In genomic region chr8:84003612-84004246, GRCm38 (mm10) we compare ENCODE assay signal across 9 mouse cellular contexts. TPM values are rescaled to one million over a fixed set of nuclear protein-coding genes. Genes with fewer than 3 reads are reported as not detected.
DNase-seq lines count a peak whose midpoint lies in the region; ATAC-seq and TF ChIP-seq lines count a peak whose summit lies in the region.
"Had no signal": no experiment of that assay in that cellular context is flagged by ENCODE, and none has a peak within 500 bp of the region (broad histone marks: within the 10 kb centered on the region; RNA-seq: fewer than 3 reads in every experiment).

No protein-coding gene starts in this region.

- no peak for DNase-seq in left cerebral cortex, adult 2 months (ENCODE audit: extremely low spot score in 1 of 2, low spot score in 2 of 2)
- DNase-seq in left cerebral cortex, postnatal 4 days: no peak
- DNase-seq in thymus, postnatal 14 days: no peak
- DNase-seq in adrenal gland, adult 18-20 months (ENCODE audit: low spot score in 2 of 2): no peak
- no peak for DNase-seq in layer of hippocampus, postnatal 14 days (ENCODE audit: low spot score in 2 of 2)
- DNase-seq: adrenal gland, postnatal 25 days had no signal

- intact Hi-C loops in left cerebral cortex, adult 2 months (cut with DNase I): no loop called here
- intact Hi-C loops in left cerebral cortex, postnatal 4 days (cut with DNase I): no loop called here

- H3K36me3 ChIP-seq in embryonic facial prominence, embryonic 13.5 days: peaks cover 24% of the 10 kb centered on the region
- H3K36me3 ChIP-seq in intestine, embryonic 16.5 days (ENCODE audit: control insufficient read depth, insufficient read depth, low read length): no peaks in the 10 kb centered on the region
- peaks cover 20% of the 10 kb centered on the region for H3K36me3 ChIP-seq in neural tube, embryonic 13.5 days

- TF ChIP-seq CTCF in left cerebral cortex, adult 2 months (IDR thresholded peaks at IDR 0.05): no peak

- peak overlapping the region; percentile 85 for H3K9ac ChIP-seq in embryonic facial prominence, embryonic 13.5 days
- H3K9ac ChIP-seq in intestine, embryonic 16.5 days (ENCODE audit: low read depth, low read length): peak overlapping the region; percentile 83
- peak overlapping the region; percentile 77 for H3K9ac ChIP-seq in neural tube, embryonic 13.5 days

- H3K27ac ChIP-seq in left cerebral cortex, adult 2 months: peak overlapping the region; percentile 88
- peak overlapping the region; percentile 94 for H3K27ac ChIP-seq in embryonic facial prominence, embryonic 13.5 days
- H3K27ac ChIP-seq in intestine, embryonic 16.5 days (ENCODE audit: low read length): peak overlapping the region; percentile 89; the same call in 1 of the 2 replicates
- no peak overlapping the region for H3K27ac ChIP-seq in neural tube, embryonic 13.5 days (replicated peaks)

- 0 out of 2 replicates have a peak, but pooled peaks cover 5% of the 10 kb centered on the region for H3K27me3 ChIP-seq in embryonic facial prominence, embryonic 13.5 days
- H3K27me3 ChIP-seq in intestine, embryonic 16.5 days (replicated peaks; ENCODE audit: control insufficient read depth, insufficient read depth, low read length): no peaks in the 10 kb centered on the region
- H3K27me3 ChIP-seq in neural tube, embryonic 13.5 days: peaks cover 33% of the 10 kb centered on the region

- H3K4me3 ChIP-seq in left cerebral cortex, adult 2 months: peak overlapping the region; percentile 84
- H3K4me3 ChIP-seq in embryonic facial prominence, embryonic 13.5 days: peak overlapping the region; percentile 61
- H3K4me3 ChIP-seq in intestine, embryonic 16.5 days (ENCODE audit: low read length): peak overlapping the region; percentile 66
- H3K4me3 ChIP-seq in neural tube, embryonic 13.5 days: peak overlapping the region; percentile 61

- 62% methylated on average over 6 of the region's 6 CpGs for WGBS in embryonic facial prominence, embryonic 13.5 days
- WGBS in intestine, embryonic 16.5 days: 74% methylated on average over 6 of the region's 6 CpGs
- 80% methylated on average over 6 of the region's 6 CpGs for WGBS in neural tube, embryonic 13.5 days

- peaks cover 47% of the 10 kb centered on the region for H3K4me1 ChIP-seq in embryonic facial prominence, embryonic 13.5 days
- peaks cover 36% of the 10 kb centered on the region for H3K4me1 ChIP-seq in intestine, embryonic 16.5 days (ENCODE audit: control insufficient read depth, insufficient read depth, low read length)
- H3K4me1 ChIP-seq in neural tube, embryonic 13.5 days (replicated peaks): peaks cover 40% of the 10 kb centered on the region

- ATAC-seq in embryonic facial prominence, embryonic 13.5 days (ENCODE audit: insufficient number of reproducible peaks, insufficient read depth, low FRiP score, low TSS enrichment, low read depth): no peak
- no peak for ATAC-seq in intestine, embryonic 16.5 days
- ATAC-seq in neural tube, embryonic 13.5 days (ENCODE audit: low read depth): no peak

- no peaks in the 10 kb centered on the region for H3K9me3 ChIP-seq in embryonic facial prominence, embryonic 13.5 days
- H3K9me3 ChIP-seq in intestine, embryonic 16.5 days (ENCODE audit: control insufficient read depth, low read length): no peaks in the 10 kb centered on the region
- no peaks in the 10 kb centered on the region for H3K9me3 ChIP-seq in neural tube, embryonic 13.5 days

- H3K4me2 ChIP-seq in embryonic facial prominence, embryonic 13.5 days: peak overlapping the region; percentile 90
- H3K4me2 ChIP-seq in intestine, embryonic 16.5 days (ENCODE audit: low read depth, low read length): peak overlapping the region; percentile 92
- H3K4me2 ChIP-seq in neural tube, embryonic 13.5 days: peak overlapping the region; percentile 77

RNA-seq across cellular contexts. Expression of gene 1700067K01Rik, which starts 2.4 kb away (rescaled TPM):
- under 1 TPM in 1 of 2 experiments, not detected in 1; 0.41 TPM for total RNA-seq in left cerebral cortex, adult 2 months (2021)
- total RNA-seq in left cerebral cortex, postnatal 4 days (2021): 1 to 10 TPM in 1 of 2 experiments, under 1 TPM in 1; 0.46 to 1.1 TPM
- polyA plus RNA-seq in embryonic facial prominence, embryonic 13.5 days (2015; fragmentation: Nextera tagmentation; extraction: Ambion mirVana): 0.73 and 1.6 TPM in 2 replicates
- polyA plus RNA-seq in intestine, embryonic 16.5 days (2015; fragmentation: Nextera tagmentation; extraction: Ambion mirVana): 0.66 and 0.84 TPM in 2 replicates
- 0.62 and 0.87 TPM in 2 replicates for polyA plus RNA-seq in neural tube, embryonic 13.5 days (2015; fragmentation: Nextera tagmentation; extraction: Ambion mirVana)
- total RNA-seq in adrenal gland, adult 18-20 months (2021): under 1 TPM; 0.54 to 0.96 TPM
- 1 to 10 TPM in 1 of 2 experiments, under 1 TPM in 1; 0.39 to 1.2 TPM for total RNA-seq in layer of hippocampus, postnatal 14 days (2021)

RNA-seq across cellular contexts. Expression of gene Samd1, which starts 6.3 kb away (rescaled TPM):
- 10 to 100 TPM; 39.3 to 43.7 TPM for total RNA-seq in left cerebral cortex, adult 2 months (2021)
- 10 to 100 TPM; 82.8 to 83.9 TPM for total RNA-seq in left cerebral cortex, postnatal 4 days (2021)
- 14.5 and 15.8 TPM in 2 replicates for polyA plus RNA-seq in embryonic facial prominence, embryonic 13.5 days (2015; fragmentation: Nextera tagmentation; extraction: Ambion mirVana)
- polyA plus RNA-seq in intestine, embryonic 16.5 days (2015; fragmentation: Nextera tagmentation; extraction: Ambion mirVana): 5.8 and 6.0 TPM in 2 replicates
- polyA plus RNA-seq in neural tube, embryonic 13.5 days (2015; fragmentation: Nextera tagmentation; extraction: Ambion mirVana): 8.0 and 8.3 TPM in 2 replicates
- 10 to 100 TPM; 28.2 to 30.3 TPM for total RNA-seq in adrenal gland, adult 18-20 months (2021)
- 10 to 100 TPM; 51.0 to 52.7 TPM for total RNA-seq in layer of hippocampus, postnatal 14 days (2021)

RNA-seq across cellular contexts. Expression of gene 2210011C24Rik, which starts 8.2 kb away (rescaled TPM):
- 1 to 10 TPM; 1.0 to 1.3 TPM for total RNA-seq in left cerebral cortex, adult 2 months (2021)
- total RNA-seq in left cerebral cortex, postnatal 4 days (2021): not detected
- polyA plus RNA-seq in embryonic facial prominence, embryonic 13.5 days (2015; fragmentation: Nextera tagmentation; extraction: Ambion mirVana): 0.59 TPM in 1 of 2 replicates, not detected in the other
- polyA plus RNA-seq in intestine, embryonic 16.5 days (2015; fragmentation: Nextera tagmentation; extraction: Ambion mirVana): 2.1 and 3.1 TPM in 2 replicates
- polyA plus RNA-seq in neural tube, embryonic 13.5 days (2015; fragmentation: Nextera tagmentation; extraction: Ambion mirVana): 1.0 TPM in 1 of 2 replicates, not detected in the other
- total RNA-seq in adrenal gland, adult 18-20 months (2021): not detected
- total RNA-seq in layer of hippocampus, postnatal 14 days (2021): 1 to 10 TPM; 2.5 to 2.8 TPM
- total RNA-seq: adrenal gland, postnatal 25 days had no signal

RNA-seq across cellular contexts. Expression of gene Palm3, which starts 17.5 kb away (rescaled TPM):
- total RNA-seq in left cerebral cortex, adult 2 months (2021): 1 to 10 TPM; 2.2 to 2.7 TPM
- 10 to 100 TPM; 13.2 to 15.5 TPM for total RNA-seq in left cerebral cortex, postnatal 4 days (2021)
- 6.9 and 8.5 TPM in 2 replicates for polyA plus RNA-seq in embryonic facial prominence, embryonic 13.5 days (2015; fragmentation: Nextera tagmentation; extraction: Ambion mirVana)
- polyA plus RNA-seq in intestine, embryonic 16.5 days (2015; fragmentation: Nextera tagmentation; extraction: Ambion mirVana): 5.8 and 6.4 TPM in 2 replicates
- polyA plus RNA-seq in neural tube, embryonic 13.5 days (2015; fragmentation: Nextera tagmentation; extraction: Ambion mirVana): 7.4 and 8.5 TPM in 2 replicates
- total RNA-seq in adrenal gland, adult 18-20 months (2021): under 1 TPM; 0.33 to 0.38 TPM
- total RNA-seq in layer of hippocampus, postnatal 14 days (2021): 1 to 10 TPM; 4.1 to 7.9 TPM

RNA-seq across cellular contexts. Expression of gene Prkaca, which starts 30.9 kb away (rescaled TPM):
- 100 to 1,000 TPM; 236 to 250 TPM for total RNA-seq in left cerebral cortex, adult 2 months (2021)
- total RNA-seq in left cerebral cortex, postnatal 4 days (2021): 100 to 1,000 TPM; 199 to 209 TPM
- 148 and 159 TPM in 2 replicates for polyA plus RNA-seq in embryonic facial prominence, embryonic 13.5 days (2015; fragmentation: Nextera tagmentation; extraction: Ambion mirVana)
- 24.6 and 77.1 TPM in 2 replicates for polyA plus RNA-seq in intestine, embryonic 16.5 days (2015; fragmentation: Nextera tagmentation; extraction: Ambion mirVana)
- 203 and 207 TPM in 2 replicates for polyA plus RNA-seq in neural tube, embryonic 13.5 days (2015; fragmentation: Nextera tagmentation; extraction: Ambion mirVana)
- total RNA-seq in adrenal gland, adult 18-20 months (2021): 100 to 1,000 TPM; 279 to 302 TPM
- 100 to 1,000 TPM; 261 to 268 TPM for total RNA-seq in layer of hippocampus, postnatal 14 days (2021)
